Mouse (Mus musculus) pancreas, adult 10 weeks (tissue): ENCODE results near the gene Rtl8b. TPM values are rescaled to one million over a fixed set of nuclear protein-coding genes. Genes with fewer than 3 reads are reported as not detected.

Experiments
- polyA plus RNA-seq: library from polyadenylated mRNA; stranded (reverse); fragments of 350-450 nt; fragmentation: Illumina TruSeq; extraction: RNeasy Lipid Tissue Mini Kit (QIAGEN cat#74804); gene quantifications from one replicate; pipeline ENCODE4 v1.2.3, GENCODE M21; 2015; ENCODE audit warnings: low read depth, low replicate concordance; ENCODE audit not compliant: insufficient read depth

Gene Rtl8b
- 24.2 TPM for polyA plus RNA-seq

GRCm38 (mm10) chrX:53670294-53670693 is at the start of gene Rtl8b:
TSS of gene Rtl8b (minus strand) at chrX:53670408.

DNA sequence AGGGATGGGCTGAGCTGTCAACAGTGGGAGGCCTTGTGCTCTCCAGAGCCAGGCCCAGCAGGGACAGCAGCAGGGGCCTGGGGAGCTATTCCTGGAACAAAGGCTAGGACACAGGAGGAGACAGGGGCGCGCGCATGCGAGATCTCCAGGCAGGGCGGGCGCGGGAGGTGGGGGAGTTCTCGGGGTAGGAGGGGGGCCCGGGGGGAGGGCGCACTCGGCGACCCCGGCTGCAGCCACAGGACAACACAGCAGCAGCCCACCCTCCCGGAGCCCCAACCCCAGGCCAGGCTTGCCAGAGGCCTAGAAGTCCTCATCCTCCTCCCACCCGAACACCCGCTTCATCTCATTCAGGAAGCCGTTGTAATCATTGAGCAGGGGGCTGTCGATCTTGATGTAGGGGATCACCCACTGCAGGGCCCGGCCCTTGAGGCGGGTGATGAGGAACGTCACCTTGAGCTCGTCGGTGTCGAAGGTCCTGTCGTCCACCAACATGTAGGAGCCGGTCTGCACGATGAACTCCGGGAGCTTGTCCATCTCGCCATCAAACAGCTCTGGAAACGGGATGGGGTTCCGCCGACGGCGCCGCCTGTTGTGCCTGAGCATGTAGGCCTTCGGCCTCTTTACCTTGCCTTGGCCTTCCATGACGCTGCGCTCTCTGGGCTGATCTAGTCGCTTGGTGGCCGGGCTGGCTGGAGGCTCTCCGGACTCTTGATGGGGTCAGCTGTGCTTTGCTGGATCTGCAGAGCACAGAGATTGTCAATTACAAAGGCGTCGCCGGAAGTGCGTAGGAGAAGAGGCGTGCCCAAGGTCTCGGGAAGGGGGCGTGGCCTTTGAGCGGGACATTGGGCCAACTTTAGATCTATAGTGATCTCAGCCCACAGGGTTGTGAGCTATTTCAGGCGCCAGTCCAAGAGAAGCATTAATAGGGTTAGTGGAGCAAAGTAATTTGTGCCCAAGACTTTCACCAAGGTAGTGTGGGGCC is 26.9 kb downstream of the Rtl8b start, which contains the start of gene Rtl8a:
Gene Rtl8a, minus strand, starts transcription at position 703 of the 982 bp plus-strand sequence.

Other genes with a start within 250 kb of the Rtl8b start
- gene Etd, start 235.5 kb downstream of the Rtl8b start, polyA plus RNA-seq: not detected
- 9.1 TPM for gene Rtl8c, start 62.4 kb downstream of the Rtl8b start, polyA plus RNA-seq
- not detected for gene Gm14597, start 61.4 kb downstream of the Rtl8b start, polyA plus RNA-seq
- 29.6 TPM for gene Rtl8a, start 26.7 kb downstream of the Rtl8b start, polyA plus RNA-seq
- not detected for gene 4930502E18Rik, start 54.4 kb upstream of the Rtl8b start, polyA plus RNA-seq
- gene 1700013H16Rik, start 87.4 kb upstream of the Rtl8b start, polyA plus RNA-seq: not detected
- not detected for gene Zfp36l3, start 106.0 kb upstream of the Rtl8b start, polyA plus RNA-seq
- not detected for gene Xlr, start 127.3 kb upstream of the Rtl8b start, polyA plus RNA-seq